Mouse (Mus musculus): ENCODE measurements around the gene Pde3a. TPM values are rescaled to one million over a fixed set of nuclear protein-coding genes. Genes with fewer than 3 reads are reported as not detected.

Gene Pde3a
- polyA plus RNA-seq, 1 experiment from 2014 or later = 1.0 TPM

GRCm38 (mm10) chr6:141246391-141246790, 2.7 kb upstream of the Pde3a start:
- H3K9me3 ChIP-seq (replicated peaks) = no peaks in the 10 kb centered on the region
- no peak for ATAC-seq (ENCODE audit: insufficient read depth)
- H3K27me3 ChIP-seq = peaks cover 31% of the 10 kb centered on the region
- H3K4me3 ChIP-seq (replicated peaks) = no peak overlapping the region
- no peak overlapping the region for H3K27ac ChIP-seq (replicated peaks)
- H3K4me2 ChIP-seq = no peak overlapping the region
- no peak overlapping the region for H3K9ac ChIP-seq
- H3K36me3 ChIP-seq (replicated peaks) = no peaks in the 10 kb centered on the region
- WGBS (ENCODE audit: insufficient replicate concordance) = 55% methylated on average over 6 of the region's 6 CpGs
- no peaks in the 10 kb centered on the region for H3K4me1 ChIP-seq (replicated peaks)

GRCm38 (mm10) chr6:141248081-141248480, 988 bp upstream of the Pde3a start:
- H3K36me3 ChIP-seq (replicated peaks) = no peaks in the 10 kb centered on the region
- H3K4me2 ChIP-seq = no peak overlapping the region
- H3K9me3 ChIP-seq (replicated peaks) = no peaks in the 10 kb centered on the region
- no peak overlapping the region for H3K9ac ChIP-seq
- no peak for ATAC-seq (ENCODE audit: insufficient read depth)
- no peaks in the 10 kb centered on the region for H3K4me1 ChIP-seq (replicated peaks)
- H3K4me3 ChIP-seq (replicated peaks) = no peak overlapping the region
- peaks cover 34% of the 10 kb centered on the region for H3K27me3 ChIP-seq
- H3K27ac ChIP-seq (replicated peaks) = no peak overlapping the region

GRCm38 (mm10) chr6:141249585-141250295, 671 bp downstream of the Pde3a start:
- H3K9ac ChIP-seq = no peak overlapping the region
- H3K27ac ChIP-seq (replicated peaks) = no peak overlapping the region
- WGBS (ENCODE audit: insufficient replicate concordance) = under 1% methylated on average over 68 of the region's 68 CpGs

GRCm38 (mm10) chr6:141250296-141250629, 1.2 kb downstream of the Pde3a start:
- Histone ChIP-seq H3K9ac (no peak overlapping the region), H3K27ac (replicated peaks) (no peak overlapping the region), H3K4me2 (peak overlapping the region; percentile 59), H3K4me1 (replicated peaks) (no peaks in the 10 kb centered on the region), H3K4me3 (replicated peaks) (peak overlapping the region; percentile 43), H3K36me3 (replicated peaks) (no peaks in the 10 kb centered on the region), H3K27me3 (peaks cover 34% of the 10 kb centered on the region), H3K9me3 (replicated peaks) (no peaks in the 10 kb centered on the region)
- WGBS (ENCODE audit: insufficient replicate concordance) = 6% methylated on average over 22 of the region's 22 CpGs
- ATAC-seq (ENCODE audit: insufficient read depth) = no peak

More at GRCm38 (mm10) chr6:141249585-141250295, 671 bp downstream of the Pde3a start:
- H3K4me1 ChIP-seq (replicated peaks) = no peaks in the 10 kb centered on the region
- H3K4me3 ChIP-seq (replicated peaks) = peak overlapping the region; percentile 43
- no peaks in the 10 kb centered on the region for H3K36me3 ChIP-seq (replicated peaks)
- ATAC-seq (ENCODE audit: insufficient read depth) = peak; percentile 56
- H3K27me3 ChIP-seq = peaks cover 34% of the 10 kb centered on the region
- peak overlapping the region; percentile 59 for H3K4me2 ChIP-seq
- no peaks in the 10 kb centered on the region for H3K9me3 ChIP-seq (replicated peaks)

- Histone ChIP-seq H3K36me3 (replicated peaks) (no peaks in the 10 kb centered on the region), H3K4me1 (replicated peaks) (no peaks in the 10 kb centered on the region), H3K4me3 (replicated peaks) (no peak overlapping the region; the same call in 1 of the 2 replicates), H3K9me3 (replicated peaks) (no peaks in the 10 kb centered on the region), H3K9ac (no peak overlapping the region), H3K27me3 (peaks cover 34% of the 10 kb centered on the region), H3K4me2 (no peak overlapping the region), H3K27ac (replicated peaks) (no peak overlapping the region)
- ATAC-seq (ENCODE audit: insufficient read depth) = no peak
- 41% methylated on average over 6 of the region's 6 CpGs for WGBS (ENCODE audit: insufficient replicate concordance)
Measured at GRCm38 (mm10) chr6:141250984-141251383, 1.9 kb downstream of the Pde3a start.

GRCm38 (mm10) chr6:141252520-141252919, 3.5 kb downstream of the Pde3a start:
- no peaks in the 10 kb centered on the region for H3K36me3 ChIP-seq (replicated peaks)
- 64% methylated on average over 7 of the region's 7 CpGs for WGBS (ENCODE audit: insufficient replicate concordance)
- no peaks in the 10 kb centered on the region for H3K9me3 ChIP-seq (replicated peaks)
- no peak for ATAC-seq (ENCODE audit: insufficient read depth)
- no peak overlapping the region for H3K4me2 ChIP-seq
- H3K27me3 ChIP-seq = peaks cover 34% of the 10 kb centered on the region
- no peak overlapping the region for H3K9ac ChIP-seq
- H3K4me1 ChIP-seq (replicated peaks) = no peaks in the 10 kb centered on the region
- no peak overlapping the region for H3K27ac ChIP-seq (replicated peaks)
- no peak overlapping the region for H3K4me3 ChIP-seq (replicated peaks)

- Histone ChIP-seq H3K4me3 (replicated peaks) (no peak overlapping the region), H3K9me3 (replicated peaks) (no peaks in the 10 kb centered on the region), H3K27me3 (peaks cover 18% of the 10 kb centered on the region), H3K36me3 (replicated peaks) (no peaks in the 10 kb centered on the region), H3K27ac (replicated peaks) (no peak overlapping the region), H3K4me2 (no peak overlapping the region), H3K9ac (no peak overlapping the region), H3K4me1 (replicated peaks) (no peaks in the 10 kb centered on the region)
- WGBS (ENCODE audit: insufficient replicate concordance) = 51% methylated on average over 4 of the region's 4 CpGs
- no peak for ATAC-seq (ENCODE audit: insufficient read depth)
Measured at GRCm38 (mm10) chr6:141254956-141255355, 5.9 kb downstream of the Pde3a start.

- no peak overlapping the region for H3K9ac ChIP-seq
- no peak for ATAC-seq (ENCODE audit: insufficient read depth)
- H3K36me3 ChIP-seq (replicated peaks) = no peaks in the 10 kb centered on the region
- H3K27me3 ChIP-seq = no peaks in the 10 kb centered on the region
- no peaks in the 10 kb centered on the region for H3K9me3 ChIP-seq (replicated peaks)
- H3K4me3 ChIP-seq (replicated peaks) = no peak overlapping the region
- no peaks in the 10 kb centered on the region for H3K4me1 ChIP-seq (replicated peaks)
- WGBS (ENCODE audit: insufficient replicate concordance) = 59% methylated on average over 8 of the region's 8 CpGs
- H3K27ac ChIP-seq (replicated peaks) = no peak overlapping the region
- H3K4me2 ChIP-seq = no peak overlapping the region
Measured at GRCm38 (mm10) chr6:141256896-141257295, 7.8 kb downstream of the Pde3a start.

GRCm38 (mm10) chr6:141257434-141258202, 8.5 kb downstream of the Pde3a start:
- no peak overlapping the region for H3K9ac ChIP-seq
- no peaks in the 10 kb centered on the region for H3K36me3 ChIP-seq (replicated peaks)
- no peak overlapping the region for H3K4me2 ChIP-seq
- no peak overlapping the region for H3K27ac ChIP-seq (replicated peaks)
- no peaks in the 10 kb centered on the region for H3K9me3 ChIP-seq (replicated peaks)
- H3K4me3 ChIP-seq (replicated peaks) = no peak overlapping the region
- no peaks in the 10 kb centered on the region for H3K27me3 ChIP-seq
- WGBS (ENCODE audit: insufficient replicate concordance) = 61% methylated on average over 6 of the region's 6 CpGs
- no peaks in the 10 kb centered on the region for H3K4me1 ChIP-seq (replicated peaks)
- no peak for ATAC-seq (ENCODE audit: insufficient read depth)

GRCm38 (mm10) chr6:141265257-141265656, 16.2 kb downstream of the Pde3a start:
- Histone ChIP-seq H3K4me2 (no peak overlapping the region), H3K9me3 (replicated peaks) (no peaks in the 10 kb centered on the region), H3K36me3 (replicated peaks) (no peaks in the 10 kb centered on the region), H3K9ac (no peak overlapping the region), H3K27me3 (no peaks in the 10 kb centered on the region), H3K4me3 (replicated peaks) (no peak overlapping the region), H3K4me1 (replicated peaks) (no peaks in the 10 kb centered on the region), H3K27ac (replicated peaks) (no peak overlapping the region)
- ATAC-seq (ENCODE audit: insufficient read depth) = no peak
- 73% methylated on average over 4 of the region's 4 CpGs for WGBS (ENCODE audit: insufficient replicate concordance)

GRCm38 (mm10) chr6:141267888-141268570, 19.0 kb downstream of the Pde3a start:
- H3K4me2 ChIP-seq = no peak overlapping the region
- H3K27ac ChIP-seq (replicated peaks) = no peak overlapping the region
- H3K9ac ChIP-seq = no peak overlapping the region
- H3K36me3 ChIP-seq (replicated peaks) = no peaks in the 10 kb centered on the region
- WGBS (ENCODE audit: insufficient replicate concordance) = 65% methylated on average over 11 of the region's 11 CpGs
- no peaks in the 10 kb centered on the region for H3K9me3 ChIP-seq (replicated peaks)
- no peaks in the 10 kb centered on the region for H3K27me3 ChIP-seq
- no peak for ATAC-seq (ENCODE audit: insufficient read depth)
- no peaks in the 10 kb centered on the region for H3K4me1 ChIP-seq (replicated peaks)
- no peak overlapping the region for H3K4me3 ChIP-seq (replicated peaks)
